Mouse (Mus musculus) adipocyte (in vitro differentiated cells): ENCODE data around the gene AB124611.
"Not testable (repeated sequence)": the region's sequence is repeated elsewhere in the genome, so short reads cannot be mapped to it uniquely, and the experiment has no call there.

Experiments
- DNase-seq: peaks from one replicate; pipeline ENCODE4 v3.0.0-alpha.2; 2016; ENCODE audit warnings: low spot score

The AB124611 gene

DNA sequence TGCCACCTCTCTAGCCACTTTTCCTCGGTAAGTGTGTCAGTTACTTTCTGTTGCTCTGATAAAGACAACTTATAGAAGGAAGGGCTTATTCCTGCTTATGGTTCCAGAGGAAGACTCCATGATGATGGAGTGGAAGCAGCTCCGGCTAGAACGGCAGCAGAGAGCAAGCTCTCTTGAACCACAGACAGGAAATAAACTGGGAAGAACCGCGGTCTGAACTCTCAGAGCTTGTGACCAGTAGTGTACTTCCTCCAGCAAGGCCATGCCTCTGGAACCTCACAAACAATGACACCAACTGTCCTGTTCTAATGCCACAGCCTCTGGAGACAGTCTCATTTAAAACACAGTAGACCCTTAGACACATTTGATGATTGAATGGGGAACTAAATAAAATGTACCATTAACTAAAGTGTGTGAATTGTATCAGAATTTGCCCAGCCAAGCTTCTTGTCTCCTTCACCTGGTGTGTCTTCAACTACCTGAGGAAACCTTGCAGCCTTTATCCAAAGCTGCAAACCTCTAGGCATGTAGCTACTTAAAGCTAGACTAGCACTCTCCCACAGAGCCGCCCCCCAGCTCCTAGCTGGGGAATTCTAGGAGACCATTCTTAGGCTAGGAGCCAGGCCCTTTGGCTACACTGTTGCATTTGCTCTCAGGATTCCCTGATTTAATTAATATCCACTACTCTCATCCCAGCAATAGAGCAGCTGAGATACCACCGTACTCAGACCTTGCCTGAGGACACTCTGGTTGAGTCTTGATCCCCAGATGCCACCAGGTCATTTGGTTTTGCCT is 637 bp upstream of the AB124611 start:
- DNase-seq, result no peak

DNA sequence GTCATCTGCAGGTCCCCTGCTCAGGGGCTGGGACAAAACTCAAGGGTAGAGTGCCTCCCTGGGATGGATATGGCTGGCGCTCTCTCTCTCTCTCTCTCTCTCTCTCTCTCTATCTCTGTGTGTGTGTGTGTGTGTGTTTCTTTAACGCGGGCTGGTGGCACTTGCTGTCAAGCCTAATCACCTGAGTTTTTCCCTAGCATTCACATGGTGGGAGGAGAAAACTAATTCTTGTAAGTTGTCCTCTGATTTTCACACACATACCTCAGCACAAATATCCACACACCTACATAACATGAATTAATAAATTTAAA is 613 bp downstream of the AB124611 start:
- DNase-seq, result no peak

DNA sequence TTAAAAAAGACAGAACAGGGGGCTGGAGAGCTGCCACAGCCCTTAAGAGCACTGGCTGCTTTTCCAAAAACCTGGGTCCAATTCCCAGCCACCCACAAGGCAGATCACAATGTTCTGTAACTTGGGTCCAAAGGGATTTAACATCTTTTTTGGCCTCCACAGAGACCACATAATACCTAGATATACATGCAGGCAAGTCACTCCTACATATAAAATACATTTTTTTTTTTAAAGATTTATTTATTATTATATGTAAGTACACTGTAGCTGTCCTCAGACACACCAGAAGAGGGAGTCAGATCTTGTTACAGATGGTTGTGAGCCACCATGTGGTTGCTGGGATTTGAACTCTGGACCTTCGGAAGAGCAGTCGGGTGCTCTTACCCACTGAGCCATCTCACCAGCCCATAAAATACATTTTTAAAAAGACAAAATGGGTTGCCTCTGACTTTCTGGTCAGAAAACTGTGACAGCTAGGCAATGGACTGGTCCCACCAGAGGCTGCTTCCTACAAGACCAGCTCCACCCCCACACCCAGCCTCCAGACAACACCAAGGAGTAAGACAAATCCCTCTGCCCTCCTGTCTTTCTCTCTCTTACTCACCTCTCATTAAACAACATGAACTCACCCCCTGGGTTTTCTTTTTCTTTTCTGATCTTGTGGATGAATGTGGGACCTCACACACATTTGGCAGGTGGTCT is 1.3 kb downstream of the AB124611 start:
- DNase-seq, result no peak

DNA sequence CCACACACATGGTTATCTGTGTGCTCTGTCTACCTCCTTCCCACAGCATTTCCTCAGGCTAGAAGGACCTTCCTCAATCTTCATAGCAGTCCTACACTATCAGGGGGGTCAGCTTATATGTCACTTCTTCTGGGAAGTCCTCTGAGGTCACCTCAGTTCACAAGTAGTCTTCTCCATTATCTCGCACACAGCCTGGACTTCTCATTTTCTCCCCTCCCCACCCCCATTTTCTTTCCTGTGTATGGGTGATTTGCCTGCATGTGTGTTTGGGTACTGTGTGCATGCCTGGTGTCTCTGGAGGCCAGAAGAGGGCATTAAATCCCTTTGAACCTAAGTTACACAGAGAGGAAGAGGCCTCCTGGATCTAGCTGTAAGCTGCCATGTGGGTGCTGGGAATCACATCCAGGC is 1.9 kb downstream of the AB124611 start:
- no peak for DNase-seq

DNA sequence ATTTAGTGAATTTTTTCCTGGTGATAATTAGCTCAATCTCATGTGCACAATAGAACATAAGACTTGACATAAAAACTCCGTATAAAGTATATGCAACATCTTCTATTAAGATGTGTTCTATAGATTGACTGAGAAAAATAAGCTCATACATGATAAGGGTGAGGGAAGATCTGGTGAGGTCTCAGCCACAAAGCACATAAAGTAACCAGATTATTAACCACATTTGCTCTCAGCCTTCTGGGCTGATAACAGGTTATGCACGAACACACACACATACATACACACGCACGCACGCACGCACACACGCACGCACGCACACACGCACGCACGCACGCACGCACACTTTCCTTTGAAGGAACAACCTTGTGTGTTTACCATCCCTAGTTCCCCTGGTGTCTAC is 10.5 kb downstream of the AB124611 start:
- DNase-seq, result no peak

DNA sequence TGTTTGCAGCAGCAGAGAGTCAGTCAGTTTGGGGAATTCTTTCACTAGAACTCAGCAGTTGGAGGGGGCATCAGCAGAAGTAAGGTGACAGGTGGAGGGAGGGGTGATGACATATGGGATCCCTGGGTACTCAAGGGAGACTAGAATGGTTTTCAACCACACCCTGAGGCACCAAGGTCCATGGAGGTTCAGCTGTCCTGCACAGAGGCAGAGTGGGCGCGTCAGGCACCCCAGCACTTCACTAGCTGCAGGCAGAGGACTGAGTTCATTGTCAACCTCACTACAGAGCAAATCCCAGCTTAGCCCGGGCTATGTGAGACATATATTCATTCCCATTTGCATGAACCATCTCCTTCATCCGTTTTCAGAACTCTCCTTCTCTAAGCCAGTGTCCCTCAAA is 11.0 kb downstream of the AB124611 start:
- DNase-seq, result no peak

DNA sequence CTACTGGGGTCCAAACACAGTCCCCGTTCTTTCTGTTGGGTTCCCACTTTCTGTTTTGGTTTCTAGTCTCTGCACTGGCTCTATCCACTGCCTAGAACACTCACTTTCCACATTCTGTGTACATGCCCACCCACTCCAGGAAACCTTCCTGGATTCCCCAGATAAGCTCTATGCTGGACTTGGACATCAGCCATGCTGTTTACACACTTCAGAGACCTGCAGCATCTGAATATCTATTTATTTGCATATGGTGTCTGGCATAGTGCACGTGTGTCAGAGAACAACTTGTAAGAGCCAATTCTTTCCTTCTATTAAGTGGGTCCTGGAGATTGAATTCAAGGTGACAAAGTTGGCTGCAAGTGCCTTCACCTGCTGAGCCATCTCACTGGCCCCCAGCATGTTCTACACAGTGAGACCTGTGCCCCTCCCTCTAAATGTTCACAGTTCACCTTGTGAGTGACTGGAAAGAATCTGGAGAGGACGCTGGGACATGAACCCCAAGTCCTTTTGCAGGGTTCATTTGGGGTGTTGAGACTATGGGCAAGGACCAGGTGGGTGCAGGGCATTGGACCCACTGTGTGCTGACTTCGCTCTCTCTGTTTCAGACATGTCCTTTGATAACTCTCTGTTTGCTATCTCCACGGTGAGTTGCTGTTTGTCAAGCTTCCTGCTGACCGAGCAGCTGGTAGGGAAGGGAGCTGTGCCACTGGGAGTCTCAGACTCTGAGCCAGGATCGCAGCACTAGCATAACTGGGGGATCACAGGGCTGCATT is 14.2 kb downstream of the AB124611 start:
- no peak for DNase-seq

DNA sequence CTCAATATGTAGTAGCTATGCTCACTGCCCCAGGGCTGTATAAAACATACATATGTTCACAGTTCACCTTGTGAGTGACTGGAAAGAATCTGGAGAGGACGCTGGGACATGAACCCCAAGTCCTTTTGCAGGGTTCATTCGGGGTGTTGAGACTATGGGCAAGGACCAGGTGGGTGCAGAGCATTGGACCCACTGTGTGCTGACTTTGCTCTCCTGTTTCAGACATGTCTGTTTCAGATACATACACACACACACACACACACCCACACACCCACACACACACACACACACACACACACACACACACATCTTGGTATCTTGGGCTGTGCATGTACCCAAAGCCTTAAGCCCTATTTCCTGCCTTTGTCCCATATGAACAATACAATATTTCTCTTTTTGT is 16.0 kb downstream of the AB124611 start:
- not testable (repeated sequence) for DNase-seq

DNA sequence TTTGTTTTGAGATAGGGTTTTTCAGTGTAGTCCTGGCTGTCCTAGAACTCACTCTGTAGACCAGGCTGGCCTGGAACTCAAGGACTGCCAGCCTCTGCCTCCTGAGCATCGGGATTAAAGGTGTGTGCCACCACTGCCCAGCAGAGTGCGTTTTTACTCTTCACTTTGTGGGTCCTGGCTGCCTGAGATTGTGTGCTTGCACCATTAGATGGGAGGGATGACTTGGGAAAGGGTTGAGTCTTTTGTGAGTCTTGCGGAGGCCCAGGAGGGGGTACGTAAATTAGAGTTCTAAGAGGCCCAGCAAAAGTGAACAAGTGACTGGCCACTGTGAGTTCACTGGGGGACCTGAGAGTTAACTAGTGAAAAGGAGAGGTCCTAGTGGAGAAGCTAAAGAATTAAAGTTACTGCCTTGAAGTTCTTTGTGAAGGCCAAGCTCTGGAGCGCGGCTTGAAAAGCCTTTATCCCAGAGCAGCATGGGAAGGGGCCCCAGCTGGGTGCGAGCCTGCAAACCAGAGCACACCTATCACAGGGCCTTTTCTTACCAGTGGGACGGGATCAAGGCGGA is 19.5 kb downstream of the AB124611 start:
- no peak for DNase-seq

DNA sequence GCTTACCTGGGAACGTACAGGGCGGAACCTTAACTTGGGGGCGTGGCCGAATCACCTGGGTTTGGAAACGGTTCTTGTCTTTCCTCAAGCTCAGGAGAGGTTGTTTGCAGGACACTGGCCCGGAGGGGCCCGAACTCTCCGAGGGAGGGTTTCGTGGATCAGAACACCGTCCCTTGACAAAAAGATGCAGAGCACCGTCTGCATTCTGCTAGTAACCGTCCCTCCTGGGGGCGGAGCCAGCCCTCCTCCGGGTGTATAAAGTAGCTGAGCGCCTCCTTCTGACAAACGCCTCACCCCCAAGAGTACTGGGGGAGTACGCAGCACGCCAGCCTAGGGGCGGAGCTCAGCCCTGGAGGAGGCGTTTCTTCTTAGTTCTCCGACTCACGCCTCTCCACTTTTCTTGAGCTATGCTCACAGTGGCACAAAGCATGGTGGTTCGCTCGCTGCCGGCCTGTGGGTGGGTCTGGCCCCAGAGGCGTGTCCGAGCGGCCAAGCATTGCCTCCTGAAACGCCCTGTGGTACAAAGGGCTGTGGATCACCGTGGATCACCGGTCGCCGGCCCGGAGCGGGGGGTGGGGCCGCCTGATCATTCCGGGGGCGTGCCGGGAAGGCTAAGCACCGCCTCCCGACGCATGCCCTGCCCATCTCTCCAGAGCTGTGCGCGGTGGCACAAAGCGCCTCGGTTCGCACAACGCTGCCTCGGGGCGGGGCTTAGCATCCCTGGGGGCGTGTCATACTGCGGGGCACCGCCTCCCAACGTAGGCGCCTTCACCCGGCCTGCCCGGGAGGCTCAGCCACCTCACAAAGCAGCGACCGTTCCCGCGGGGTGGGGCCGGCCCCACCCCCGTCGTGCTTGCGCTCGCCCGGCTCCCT is 20.2 kb downstream of the AB124611 start:
- DNase-seq, result peak; percentile 97

DNA sequence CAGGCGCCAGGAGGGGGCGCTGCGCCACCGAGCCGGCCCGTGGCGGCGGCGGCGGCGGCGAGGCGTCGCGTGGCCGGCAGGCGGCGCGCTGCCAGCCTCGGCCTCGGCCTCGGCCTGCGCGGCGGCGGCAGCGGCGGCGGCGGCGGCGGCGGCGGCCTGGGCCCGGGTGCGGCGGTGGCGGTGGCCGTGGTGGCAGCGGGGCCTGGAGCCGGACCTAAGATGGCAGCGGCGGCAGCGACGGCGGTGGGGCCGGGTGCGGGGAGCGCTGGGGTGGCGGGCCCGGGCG is 20.8 kb downstream of the AB124611 start, which contains the start of gene Carm1:
Gene Carm1, plus strand, starts transcription at position 106 of the 286 bp plus-strand sequence.
- DNase-seq, result no peak

DNA sequence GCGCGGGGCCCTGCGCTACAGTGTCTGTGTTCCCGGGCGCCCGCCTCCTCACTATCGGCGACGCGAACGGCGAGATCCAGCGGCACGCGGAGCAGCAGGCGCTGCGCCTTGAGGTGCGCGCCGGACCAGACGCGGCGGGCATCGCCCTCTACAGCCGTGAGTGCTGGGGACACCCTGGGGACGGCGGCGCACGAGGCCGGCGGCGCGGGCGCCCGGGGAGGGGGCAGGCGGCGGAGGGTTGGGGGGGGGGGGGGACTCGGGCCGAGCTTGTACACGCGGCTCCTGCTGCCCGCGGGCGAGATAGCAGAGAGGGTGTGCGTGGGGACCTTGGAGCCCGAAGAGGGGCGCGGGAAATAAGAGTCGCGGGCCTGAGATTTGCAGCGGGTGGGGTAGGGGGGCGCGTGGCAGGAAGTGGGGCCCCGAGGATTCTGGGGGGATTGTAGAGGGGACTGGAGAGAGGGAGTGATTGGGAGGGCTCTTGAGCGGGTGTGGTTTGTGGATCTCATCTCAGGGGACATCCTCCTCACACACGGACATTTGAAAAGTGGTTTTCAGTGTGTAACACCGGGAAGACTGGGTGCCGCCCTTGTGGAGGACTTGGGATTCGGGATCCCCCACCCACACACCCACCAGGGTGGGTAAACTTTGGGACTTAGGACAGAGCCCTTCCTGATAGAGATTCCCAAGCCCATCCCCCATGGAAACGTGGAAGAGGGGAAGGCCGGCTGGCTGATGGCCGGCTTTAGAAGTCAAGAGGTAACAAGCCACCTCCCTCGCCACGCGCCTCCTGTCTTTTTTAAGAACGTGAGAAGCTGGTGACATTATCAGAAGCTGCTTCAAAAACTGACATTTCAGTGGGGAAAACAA is 21.3 kb downstream of the AB124611 start:
- peak; percentile 43 for DNase-seq

DNA sequence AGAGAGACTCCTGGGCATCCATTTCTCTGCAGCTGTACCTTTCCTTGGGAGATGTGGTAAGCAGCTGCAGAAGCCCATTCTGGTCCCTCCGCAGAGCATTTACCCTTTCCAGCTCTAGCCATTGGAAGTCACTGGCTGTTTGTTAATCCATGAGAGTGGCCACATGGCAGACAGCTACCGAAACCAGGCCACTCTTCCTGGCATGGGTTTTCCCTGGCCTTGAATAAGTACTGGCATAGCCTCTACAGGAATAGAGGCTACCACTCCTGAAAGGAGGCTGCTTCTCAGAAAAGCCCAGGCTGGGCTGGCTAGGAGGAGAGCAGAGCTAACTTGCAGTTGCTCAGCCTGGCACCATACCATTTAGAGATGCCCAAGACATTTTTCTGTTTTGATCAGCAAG is 25.1 kb downstream of the AB124611 start:
- DNase-seq, result no peak

DNA sequence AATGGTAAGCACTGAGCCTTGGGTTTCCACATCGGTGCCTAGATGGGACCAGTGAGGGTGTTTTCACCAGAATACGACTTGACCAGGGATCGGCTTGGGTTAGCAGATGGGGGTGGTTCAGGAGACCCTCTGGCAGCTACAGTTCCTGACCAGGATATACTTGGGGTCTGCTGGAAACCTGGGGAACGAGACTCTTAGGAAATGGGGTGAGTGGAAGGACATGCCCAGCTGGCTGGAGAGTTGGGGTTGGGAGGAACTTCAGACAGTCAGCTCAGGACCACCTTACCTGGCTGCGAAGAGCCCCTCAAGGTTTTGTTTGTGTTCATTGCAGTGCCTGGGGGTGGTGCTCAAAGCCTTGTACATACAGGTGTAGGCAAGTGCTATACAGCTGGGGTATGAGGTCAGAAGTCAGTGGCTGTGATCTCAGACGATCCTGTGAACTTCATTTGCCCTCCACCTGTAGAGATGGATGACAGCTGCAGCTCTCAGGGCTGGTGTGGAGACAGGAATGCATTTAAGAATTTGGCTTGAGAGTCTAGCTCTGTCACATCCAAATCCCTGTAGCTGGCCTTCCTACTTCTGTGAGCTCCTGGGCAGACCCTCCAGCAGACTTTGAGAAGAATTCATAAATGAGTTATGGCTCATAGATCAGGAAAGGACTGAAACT is 27.8 kb downstream of the AB124611 start:
- no peak for DNase-seq

DNA sequence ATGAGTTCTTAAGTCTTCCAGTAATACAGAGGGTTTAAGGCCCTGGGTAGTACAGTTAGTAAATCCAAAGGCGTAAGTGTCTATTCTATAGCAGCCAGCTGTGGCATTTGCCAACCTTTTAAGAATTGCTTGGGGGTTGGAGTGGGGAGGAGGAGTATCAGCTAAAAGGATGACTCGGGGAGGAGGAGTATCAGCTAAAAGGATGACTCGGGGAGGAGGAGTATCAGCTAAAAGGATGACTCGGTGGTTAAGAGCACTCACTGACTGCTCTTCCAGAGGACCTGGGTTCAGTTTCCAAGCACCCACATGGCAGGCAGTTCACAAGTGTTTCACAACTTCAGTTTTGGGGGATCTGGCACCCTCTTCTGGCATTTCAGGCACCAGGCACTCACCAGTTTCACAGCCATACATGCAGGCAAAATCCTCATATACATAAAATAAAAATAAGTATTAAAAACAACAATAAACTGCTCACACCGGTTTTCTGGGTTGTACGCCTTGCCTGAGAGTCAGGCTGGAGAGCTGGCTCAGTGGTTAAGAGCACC is 29.3 kb downstream of the AB124611 start:
- DNase-seq, result no peak

DNA sequence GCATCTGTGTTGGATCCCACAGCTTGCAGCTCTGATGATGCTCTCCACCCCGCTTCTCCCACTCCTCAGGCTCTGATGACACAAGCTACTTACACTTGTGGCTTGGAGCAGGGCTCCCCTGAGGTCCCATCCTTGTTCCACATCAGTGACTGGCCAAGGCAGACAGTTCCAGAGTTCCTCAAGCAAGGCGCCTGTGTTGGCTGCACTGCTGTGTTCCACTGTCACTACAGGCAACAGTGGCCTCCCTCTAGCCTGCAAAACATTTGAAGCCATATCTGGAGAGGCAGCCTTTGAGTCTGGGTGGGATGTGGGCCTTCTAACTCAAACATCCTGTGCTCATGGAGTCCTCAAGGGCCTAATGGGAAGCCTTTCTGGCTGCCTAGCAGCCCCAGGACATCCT is 31.0 kb downstream of the AB124611 start:
- no peak for DNase-seq

DNA sequence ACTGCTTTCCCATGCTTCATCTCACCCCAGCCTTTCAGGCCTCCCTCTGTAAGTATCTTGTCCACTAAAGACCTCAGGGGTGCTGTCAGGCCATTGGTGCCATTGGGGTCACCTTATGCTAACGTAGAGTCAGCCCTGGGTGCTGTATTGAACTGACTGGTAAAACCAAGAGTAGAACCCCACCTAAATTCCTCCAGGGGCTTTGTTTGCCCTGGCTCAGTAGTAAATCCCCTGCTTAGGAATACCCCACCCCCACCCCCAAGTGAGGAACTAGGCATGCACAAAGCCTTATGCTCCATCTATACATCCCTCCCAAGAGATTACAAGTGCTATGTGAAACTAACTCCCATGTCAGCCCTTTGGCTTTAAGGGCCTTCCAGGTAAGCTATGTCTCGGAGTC is 31.6 kb downstream of the AB124611 start:
- DNase-seq, result no peak

DNA sequence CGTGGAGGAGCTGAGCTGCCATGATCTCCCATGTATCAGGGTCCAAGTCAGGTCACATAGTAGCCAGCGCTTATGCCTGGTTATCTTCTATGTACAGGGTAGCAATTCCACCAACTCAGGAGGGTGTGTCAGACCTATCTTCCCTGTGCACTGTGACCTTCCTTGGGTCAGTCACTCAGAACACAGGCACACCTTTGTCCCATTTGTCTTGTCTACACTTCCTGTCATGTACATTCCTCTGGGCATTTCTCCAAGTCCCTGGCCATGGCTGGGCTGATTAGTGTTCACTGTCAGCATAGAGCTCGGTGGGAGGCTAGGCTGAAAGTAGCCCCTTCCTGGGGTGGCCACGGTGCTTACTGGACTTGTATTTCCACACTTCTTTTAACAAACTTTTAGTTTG is 32.4 kb downstream of the AB124611 start:
- no peak for DNase-seq

DNA sequence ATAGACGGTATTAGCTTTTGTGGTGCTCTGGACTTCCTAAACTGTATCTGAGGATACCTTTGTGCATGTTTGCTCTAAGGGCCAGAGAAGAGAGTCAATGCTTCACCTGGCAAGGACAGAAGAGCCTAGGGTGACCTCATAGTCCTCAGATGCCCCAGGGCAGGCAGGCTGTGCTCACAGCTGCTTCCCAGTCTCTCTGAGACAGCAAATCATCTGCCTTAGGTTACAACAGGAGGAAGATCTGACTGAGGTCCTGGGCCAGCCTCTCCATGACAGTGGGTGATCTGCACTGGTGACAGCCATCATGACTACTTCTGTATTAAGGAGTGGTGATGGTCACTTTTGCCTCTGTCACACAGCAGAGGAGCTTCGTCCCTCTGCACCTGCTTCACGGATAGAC is 33.2 kb downstream of the AB124611 start:
- DNase-seq, result no peak

DNA sequence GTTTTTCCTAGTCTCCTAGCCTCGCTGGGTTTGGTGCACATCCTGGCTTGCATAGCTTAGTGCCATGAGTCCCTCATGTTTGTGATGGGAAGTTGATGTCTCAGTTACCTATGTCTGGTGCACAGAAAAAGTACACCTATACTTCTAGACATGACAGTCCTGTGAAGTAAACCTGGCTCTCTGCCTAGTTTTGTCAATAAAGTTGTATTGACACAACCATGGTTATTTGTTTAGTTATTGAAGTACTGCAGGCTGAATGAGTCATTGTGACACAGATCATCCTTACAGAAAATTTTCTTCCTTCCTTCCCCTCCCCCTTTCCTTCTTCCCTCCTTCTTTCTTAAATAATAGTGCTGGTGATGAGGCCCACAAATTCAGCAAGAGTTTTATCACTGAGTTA is 38.4 kb downstream of the AB124611 start:
- DNase-seq, result no peak
